Mouse (Mus musculus) ES-Bruce4 (cell line): ENCODE results near the gene Rnf207. TPM values are rescaled to one million over a fixed set of nuclear protein-coding genes. Genes with fewer than 3 reads are reported as not detected.

Experiments used
- H3K27ac ChIP-seq: 2 replicates; pipeline ENCODE4 v1.5.1; 2012; ENCODE audit warnings: low read length, inconsistent platforms; ENCODE audit not compliant: insufficient read depth
- H3K27me3 ChIP-seq: 2 replicates; pipeline ENCODE4 v1.6.1; 2012; ENCODE audit warnings: mild to moderate bottlenecking, low read length, inconsistent platforms; ENCODE audit not compliant: control insufficient read depth, poor library complexity, insufficient read depth, severe bottlenecking
- H3K36me3 ChIP-seq: 2 replicates; pipeline ENCODE4 v1.6.1; 2012; ENCODE audit warnings: inconsistent platforms, mild to moderate bottlenecking, low read length, moderate library complexity; ENCODE audit not compliant: control insufficient read depth, poor library complexity, insufficient read depth, severe bottlenecking
- H3K4me1 ChIP-seq: one replicate; pipeline ENCODE4 v1.8.1; 2011; ENCODE audit warnings: low read length; ENCODE audit not compliant: control insufficient read depth, insufficient read depth
- H3K4me3 ChIP-seq: 2 replicates; pipeline ENCODE4 v1.5.1; 2011; ENCODE audit warnings: low read depth, mild to moderate bottlenecking, low read length
- H3K9ac ChIP-seq: 2 replicates; pipeline ENCODE4 v1.6.1; 2012; ENCODE audit warnings: low read depth, mild to moderate bottlenecking, inconsistent platforms; ENCODE audit not compliant: poor library complexity, severe bottlenecking
- H3K9me3 ChIP-seq: replicated peaks from 2 replicates; pipeline ENCODE4 v1.6.1; 2012; ENCODE audit warnings: mild to moderate bottlenecking, low read length, inconsistent platforms; ENCODE audit not compliant: control insufficient read depth, poor library complexity, insufficient read depth, severe bottlenecking
- CTCF ChIP-seq: IDR thresholded peaks from one replicate; pipeline ENCODE4 v1.8.1; 2011; ENCODE audit warnings: low read depth, low read length
- EP300 ChIP-seq: IDR thresholded peaks from 2 replicates; pipeline ENCODE4 v1.6.1; 2011; ENCODE audit warnings: low read depth, low read length; ENCODE audit not compliant: insufficient read depth
- POLR2A ChIP-seq: IDR thresholded peaks from one replicate; pipeline ENCODE4 v1.8.1; 2011; ENCODE audit warnings: low read length; ENCODE audit not compliant: insufficient read depth
- polyA plus RNA-seq: library from polyadenylated mRNA; stranded (reverse); fragments of >200 nt; gene quantifications from 2 replicates; pipeline ENCODE4 v1.2.4, GENCODE M21; 2011; ENCODE audit warnings: low read depth; ENCODE audit not compliant: missing spikeins, insufficient read depth, insufficient read length

Rnf207 gene
- polyA plus RNA-seq, 1 experiment = 4.2 TPM

DNA sequence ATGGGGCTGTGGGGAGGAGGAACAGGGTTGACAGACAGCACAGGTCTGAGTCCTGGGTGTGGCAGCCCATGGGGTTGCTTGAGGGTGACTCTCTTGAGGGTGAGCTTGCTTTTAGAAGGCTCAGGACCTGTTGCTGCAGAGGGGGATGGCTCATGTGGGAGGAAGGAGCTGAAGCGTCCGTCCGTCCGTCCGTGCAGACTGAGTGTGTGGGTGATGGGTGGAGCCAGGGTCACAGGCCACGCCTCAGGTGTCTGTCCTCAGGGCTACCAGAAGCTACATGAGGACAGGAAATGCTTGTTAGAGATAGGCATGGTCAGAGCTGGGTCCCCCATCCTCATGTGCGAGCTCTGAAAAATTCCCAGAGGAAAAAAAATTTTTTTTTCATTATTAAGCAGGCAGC, 25.9 kb upstream of the Rnf207 start:
- Histone ChIP-seq H3K9me3 (no peaks in the 10 kb centered on the region), H3K9ac (no peak overlapping the region), H3K27ac (no peak overlapping the region), H3K36me3 (no peaks in the 10 kb centered on the region), H3K4me1 (peaks cover 26% of the 10 kb centered on the region), H3K27me3 (no peaks in the 10 kb centered on the region), H3K4me3 (no peak overlapping the region)
- no peak for TF ChIP-seq CTCF
- TF ChIP-seq EP300 = 0 out of 2 replicates have a peak, but pooled peaks have one; percentile 1

DNA sequence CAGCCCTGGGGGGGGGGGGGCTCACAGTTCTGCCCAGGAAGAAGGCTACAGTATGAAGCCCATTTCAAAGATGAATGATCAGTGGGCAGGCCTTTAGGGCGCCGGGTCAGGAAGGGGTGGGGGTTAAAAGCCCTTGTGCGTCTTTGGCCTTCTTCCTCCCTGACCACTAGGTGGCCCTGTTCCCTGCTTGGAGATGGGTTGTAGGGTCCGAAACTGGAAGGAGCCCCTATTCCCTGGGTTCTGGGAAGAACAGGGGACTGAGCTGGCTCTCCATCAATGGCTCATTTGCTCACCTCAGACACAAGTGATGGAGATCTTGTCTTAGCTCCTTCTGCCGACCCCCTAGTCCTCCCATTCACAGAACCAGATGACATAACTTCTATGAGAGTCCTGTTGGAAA, 24.5 kb upstream of the Rnf207 start:
- Histone ChIP-seq H3K36me3 (no peaks in the 10 kb centered on the region), H3K27ac (no peak overlapping the region), H3K4me1 (peaks cover 26% of the 10 kb centered on the region), H3K9me3 (no peaks in the 10 kb centered on the region), H3K27me3 (peaks cover 7% of the 10 kb centered on the region), H3K9ac (no peak overlapping the region), H3K4me3 (no peak overlapping the region)
- TF ChIP-seq EP300 (no peak), CTCF (peak; percentile 94)

DNA sequence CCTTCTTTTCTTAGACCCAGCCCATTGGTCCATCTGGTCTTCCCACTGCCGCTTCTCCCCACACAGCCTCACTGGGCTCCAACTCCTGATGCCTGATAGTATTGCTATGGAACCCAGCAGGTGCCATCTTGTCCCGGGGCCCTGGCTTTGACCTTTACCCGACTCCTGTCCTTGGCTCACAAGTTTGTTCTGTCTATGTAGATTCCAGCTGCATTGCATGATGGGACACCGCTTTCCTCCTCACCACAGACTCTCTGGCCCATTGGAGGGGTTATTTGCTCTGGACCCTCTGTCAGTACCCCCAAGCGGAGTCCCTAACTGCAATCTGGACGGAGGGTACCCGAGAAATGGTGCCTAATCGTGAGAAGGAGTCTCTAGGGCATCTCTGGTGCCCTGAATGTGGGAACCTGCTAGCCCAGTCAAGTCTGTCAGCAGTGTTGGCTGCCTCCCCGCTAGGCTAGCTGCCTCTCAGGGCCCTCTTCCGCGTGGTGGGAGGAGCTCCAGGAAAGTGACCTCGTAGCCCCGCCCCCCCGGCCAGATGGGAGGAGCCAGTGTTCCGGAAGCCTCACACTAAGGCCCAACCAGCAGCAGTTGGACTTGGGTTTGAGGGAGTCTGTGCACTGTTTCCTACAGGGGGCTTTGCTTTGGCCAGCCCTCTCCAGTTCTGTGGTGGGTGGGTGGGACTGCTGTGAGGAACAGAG, 21.9 kb upstream of the Rnf207 start:
- H3K9ac ChIP-seq = no peak overlapping the region

DNA sequence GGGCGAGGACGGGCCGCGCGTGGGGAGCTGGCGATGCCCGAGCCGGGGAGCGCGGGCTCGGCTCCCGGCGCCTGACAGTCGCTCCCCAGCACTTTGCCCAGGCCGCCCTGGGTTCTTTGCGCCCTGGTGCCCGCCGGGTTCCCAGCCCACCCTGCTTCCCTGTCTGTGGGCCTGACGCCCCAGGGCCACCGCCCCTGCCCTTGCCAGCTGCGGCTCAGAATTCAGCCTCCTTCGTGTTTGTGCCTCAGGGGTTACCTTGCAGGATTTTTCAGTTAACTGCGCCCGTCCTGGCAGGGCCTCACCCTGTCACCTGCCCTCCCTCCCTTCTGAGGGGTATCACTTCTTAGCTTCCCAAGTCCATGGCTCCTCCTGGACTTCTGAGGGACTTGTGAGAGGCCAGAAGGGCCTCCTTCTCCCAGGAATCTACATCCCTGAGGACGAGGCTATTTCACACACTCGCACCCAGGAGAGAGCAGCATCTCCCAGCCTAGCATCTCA, 20.5 kb upstream of the Rnf207 start:
- Histone ChIP-seq H3K36me3 (no peaks in the 10 kb centered on the region), H3K9ac (peak overlapping the region; percentile 74), H3K9me3 (no peaks in the 10 kb centered on the region), H3K4me1 (peaks cover 14% of the 10 kb centered on the region), H3K4me3 (peak overlapping the region; percentile 43), H3K27ac (no peak overlapping the region), H3K27me3 (peaks cover 7% of the 10 kb centered on the region)
- no peak for TF ChIP-seq POLR2A

More for the DNA sequence above, 21.9 kb upstream of the Rnf207 start:
- H3K27ac ChIP-seq = peak overlapping the region; percentile 46
- H3K9me3 ChIP-seq = no peaks in the 10 kb centered on the region
- H3K36me3 ChIP-seq = no peaks in the 10 kb centered on the region
- peaks cover 7% of the 10 kb centered on the region for H3K27me3 ChIP-seq
- TF ChIP-seq CTCF (no peak), POLR2A (peak; percentile 48), EP300 (0 out of 2 replicates have a peak, but pooled peaks have one; percentile 19)
- H3K4me1 ChIP-seq = peaks cover 19% of the 10 kb centered on the region
- peak overlapping the region; percentile 37 for H3K4me3 ChIP-seq

DNA sequence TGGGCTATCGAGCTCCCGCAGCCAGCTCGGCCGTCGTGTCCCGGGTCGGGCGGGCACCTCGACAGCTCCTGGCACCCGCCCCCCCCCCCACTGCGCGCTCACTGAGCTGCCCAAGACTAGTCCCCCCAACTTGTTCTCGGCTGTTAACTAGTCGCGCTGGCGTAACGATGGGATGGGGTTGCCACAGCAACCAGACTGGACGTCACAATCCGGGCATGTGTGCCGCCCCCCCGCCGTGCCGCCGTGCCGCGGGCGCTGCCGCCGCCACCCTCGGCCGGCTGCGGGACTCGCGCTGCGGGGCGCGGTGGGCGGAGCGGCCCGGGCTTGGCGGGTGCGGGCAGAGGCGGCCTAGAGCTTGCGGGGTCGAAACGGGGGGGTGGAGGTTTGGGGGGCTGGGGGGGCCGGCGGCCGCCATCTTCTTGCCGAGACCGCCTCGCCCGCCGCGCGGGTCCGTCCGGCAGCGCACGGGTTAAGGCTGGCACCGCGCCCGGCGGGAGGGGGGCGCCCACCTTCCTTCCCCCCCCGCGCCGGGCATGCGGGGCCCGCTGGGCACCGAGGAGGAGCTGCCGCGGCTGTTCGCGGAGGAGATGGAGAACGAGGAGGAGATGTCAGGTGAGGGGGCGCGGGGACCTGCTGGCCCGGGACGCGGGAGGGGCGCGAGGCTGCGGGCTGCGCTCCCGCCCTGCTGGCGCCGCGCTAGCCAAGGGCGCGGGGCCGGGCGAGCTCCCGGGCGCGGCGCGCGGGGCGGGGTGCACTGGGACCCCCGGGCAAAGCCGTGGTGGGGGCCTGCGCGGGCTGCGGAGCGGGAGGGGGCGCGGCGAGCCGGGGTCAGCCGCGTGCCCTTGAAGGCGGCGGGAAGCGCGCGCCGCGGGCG, 19.9 kb upstream of the Rnf207 start, which contains the start of gene Chd5:
Chd5 (plus strand) TSS at position 233 of the 874 bp plus-strand sequence.
- Histone ChIP-seq H3K4me3 (peak within 1 kb of the TSS; percentile 43), H3K27me3 (peaks cover 7% of the 10 kb centered on the region), H3K9ac (peak within 1 kb of the TSS; percentile 74), H3K9me3 (no peaks in the 10 kb centered on the region), H3K4me1 (peaks cover 11% of the 10 kb centered on the region), H3K27ac (no peak within 1 kb of the TSS), H3K36me3 (peaks cover 6% of the 10 kb centered on the region; the same call in 1 of the 2 replicates)
- TF ChIP-seq CTCF = no peak
- TF ChIP-seq POLR2A = no peak
- no peak for TF ChIP-seq EP300

DNA sequence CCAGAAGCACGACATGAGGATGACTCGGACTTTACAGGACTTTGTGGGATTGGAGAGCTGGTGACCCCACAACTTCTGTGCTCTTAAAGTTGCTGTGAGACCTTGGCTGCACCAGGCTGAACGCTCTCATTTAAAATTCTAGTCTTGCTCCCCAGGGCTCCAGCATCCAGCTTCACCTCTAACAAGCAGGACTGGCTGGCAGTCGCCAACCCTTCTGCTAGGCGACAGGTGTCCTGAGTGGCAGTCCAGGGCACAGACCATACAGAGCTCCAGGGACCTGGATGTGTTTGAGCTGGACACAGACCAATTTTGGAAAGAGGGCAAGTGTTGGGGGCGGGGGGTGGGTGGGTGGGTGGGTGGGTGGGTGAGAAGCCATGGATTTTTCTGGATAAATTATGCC, 19.0 kb upstream of the Rnf207 start:
- no peak overlapping the region for H3K27ac ChIP-seq
- no peak overlapping the region for H3K4me3 ChIP-seq
- H3K9me3 ChIP-seq = no peaks in the 10 kb centered on the region
- no peak overlapping the region for H3K9ac ChIP-seq
- TF ChIP-seq POLR2A (no peak), EP300 (no peak), CTCF (no peak)
- peaks cover 7% of the 10 kb centered on the region for H3K27me3 ChIP-seq
- H3K4me1 ChIP-seq = peaks cover 11% of the 10 kb centered on the region
- H3K36me3 ChIP-seq = peaks cover 13% of the 10 kb centered on the region; the same call in 1 of the 2 replicates
